Mouse (Mus musculus): Measurements from ENCODE around the gene Ptpn18. TPM values are rescaled to one million over a fixed set of nuclear protein-coding genes. Genes with fewer than 3 reads are reported as not detected.

The Ptpn18 gene
- polyA plus RNA-seq, 1 experiment from 2014 or later = 32.1 TPM

DNA sequence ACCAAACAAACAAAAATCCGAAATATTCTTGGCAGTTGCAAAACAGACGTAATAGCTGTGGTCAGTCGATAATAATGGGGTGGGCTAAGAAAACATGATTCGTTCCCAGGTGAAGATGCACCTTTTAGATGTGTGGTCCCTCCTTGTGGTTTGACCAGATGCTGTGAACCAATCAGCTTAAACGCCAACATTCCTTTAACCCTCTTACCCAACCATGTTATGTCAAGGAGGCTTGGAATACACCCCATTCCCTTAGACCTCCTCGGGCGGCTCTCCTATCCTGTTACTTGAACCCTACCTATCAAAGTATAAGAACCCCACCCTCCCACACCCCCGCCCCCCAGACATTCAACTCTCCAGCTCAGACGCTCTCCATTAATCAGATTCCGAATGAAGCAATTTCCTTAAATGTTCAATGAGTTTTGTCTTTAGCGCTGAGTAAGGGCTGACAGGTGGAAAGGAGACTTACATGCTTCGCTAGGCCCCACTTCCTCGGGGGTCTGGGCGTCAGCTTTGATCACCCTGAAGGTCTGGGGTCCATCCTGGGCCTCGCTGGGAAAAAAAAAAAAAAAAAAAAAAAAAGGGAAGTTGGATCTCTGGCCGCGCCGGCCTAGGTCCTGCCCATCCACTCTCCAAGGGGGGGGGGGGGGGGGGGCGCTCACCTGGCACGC is 21.0 kb upstream of the Ptpn18 start:
- TF ChIP-seq EP300 (IDR thresholded peaks at IDR 0.05; ENCODE audit: low read depth) = no peak
- TF ChIP-seq CTCF (IDR thresholded peaks at IDR 0.05; ENCODE audit: low read depth) = no peak
- no peaks in the 10 kb centered on the region for H3K9me3 ChIP-seq (ENCODE audit: low read length)
- DNase-seq = no peak
- peak overlapping the region; percentile 59 for H3K4me3 ChIP-seq (ENCODE audit: low read depth, low read length)
- H3K4me1 ChIP-seq (ENCODE audit: insufficient read depth) = peaks cover 13% of the 10 kb centered on the region
- H3K27me3 ChIP-seq (ENCODE audit: insufficient read depth, low read length) = no peaks in the 10 kb centered on the region
- peaks cover 17% of the 10 kb centered on the region for H3K36me3 ChIP-seq (replicated peaks; ENCODE audit: insufficient read depth, low read length)
- peak overlapping the region; percentile 63 for H3K9ac ChIP-seq (replicated peaks)
- H3K27ac ChIP-seq (ENCODE audit: low read depth) = no peak overlapping the region
- ATAC-seq = no peak
- 40% methylated on average over 14 of the region's 20 CpGs for WGBS (ENCODE audit: insufficient replicate concordance)
- peak overlapping the region; percentile 95 for H3K4me2 ChIP-seq (ENCODE audit: low read depth, low read length)

DNA sequence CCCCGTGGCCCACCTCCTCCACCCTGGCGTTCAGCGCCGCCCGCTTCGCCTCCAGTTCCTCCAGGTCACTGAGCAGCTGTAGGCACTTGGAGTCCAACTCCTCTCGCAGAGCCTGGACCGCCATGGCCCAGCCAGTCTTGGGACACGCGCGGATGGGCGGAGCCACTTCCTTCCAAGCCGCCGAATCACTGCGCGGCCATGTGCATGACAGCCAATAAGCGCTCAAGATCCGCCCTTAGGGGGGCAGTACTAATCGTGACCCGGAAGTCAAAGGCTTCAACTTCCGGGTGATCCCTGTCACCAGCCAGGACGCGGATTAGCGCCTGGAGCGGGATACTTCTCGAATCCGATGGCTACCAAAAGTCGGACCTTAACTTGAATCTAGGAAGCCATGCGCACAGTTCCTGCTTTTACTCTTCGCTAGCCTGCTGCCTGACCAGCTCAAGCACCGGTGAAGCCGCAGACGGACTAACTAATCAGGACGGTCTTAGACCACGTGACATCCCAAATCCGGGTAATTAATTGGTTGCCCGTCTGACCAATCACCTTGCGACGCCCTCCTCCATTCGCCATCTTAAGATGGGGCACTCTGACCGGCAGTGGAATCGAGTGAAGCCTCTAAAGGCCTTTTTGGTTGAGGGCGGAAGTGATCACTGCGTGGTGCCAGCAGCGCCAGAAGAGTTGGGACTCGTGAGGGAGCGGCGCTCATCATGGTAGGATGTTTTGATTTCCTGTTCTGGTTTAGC is 20.2 kb upstream of the Ptpn18 start, which contains the start of the genes Ccdc115 and Imp4:
TSS of gene Ccdc115 (minus strand) at position 458 of the 746 bp plus-strand sequence.
TSS of gene Imp4 (plus strand) at position 637 of the 746 bp plus-strand sequence.
- WGBS (ENCODE audit: insufficient replicate concordance) = under 1% methylated on average over 48 of the region's 48 CpGs
- Histone ChIP-seq H3K4me1 (ENCODE audit: insufficient read depth) (peaks cover 9% of the 10 kb centered on the region), H3K9ac (replicated peaks) (peak within 1 kb of the TSS; percentile 63), H3K27me3 (ENCODE audit: insufficient read depth, low read length) (no peaks in the 10 kb centered on the region), H3K36me3 (replicated peaks; ENCODE audit: insufficient read depth, low read length) (peaks cover 26% of the 10 kb centered on the region), H3K9me3 (ENCODE audit: low read length) (no peaks in the 10 kb centered on the region), H3K27ac (ENCODE audit: low read depth) (peak within 1 kb of the TSS; percentile 62), H3K4me2 (ENCODE audit: low read depth, low read length) (peak within 1 kb of the TSS; percentile 95), H3K4me3 (ENCODE audit: low read depth, low read length) (peak within 1 kb of the TSS; percentile 59)
- ATAC-seq (peak; percentile 93), DNase-seq (peak; percentile 98)
- no peak for TF ChIP-seq CTCF (IDR thresholded peaks at IDR 0.05; ENCODE audit: low read depth)
- no peak for TF ChIP-seq EP300 (IDR thresholded peaks at IDR 0.05; ENCODE audit: low read depth)

DNA sequence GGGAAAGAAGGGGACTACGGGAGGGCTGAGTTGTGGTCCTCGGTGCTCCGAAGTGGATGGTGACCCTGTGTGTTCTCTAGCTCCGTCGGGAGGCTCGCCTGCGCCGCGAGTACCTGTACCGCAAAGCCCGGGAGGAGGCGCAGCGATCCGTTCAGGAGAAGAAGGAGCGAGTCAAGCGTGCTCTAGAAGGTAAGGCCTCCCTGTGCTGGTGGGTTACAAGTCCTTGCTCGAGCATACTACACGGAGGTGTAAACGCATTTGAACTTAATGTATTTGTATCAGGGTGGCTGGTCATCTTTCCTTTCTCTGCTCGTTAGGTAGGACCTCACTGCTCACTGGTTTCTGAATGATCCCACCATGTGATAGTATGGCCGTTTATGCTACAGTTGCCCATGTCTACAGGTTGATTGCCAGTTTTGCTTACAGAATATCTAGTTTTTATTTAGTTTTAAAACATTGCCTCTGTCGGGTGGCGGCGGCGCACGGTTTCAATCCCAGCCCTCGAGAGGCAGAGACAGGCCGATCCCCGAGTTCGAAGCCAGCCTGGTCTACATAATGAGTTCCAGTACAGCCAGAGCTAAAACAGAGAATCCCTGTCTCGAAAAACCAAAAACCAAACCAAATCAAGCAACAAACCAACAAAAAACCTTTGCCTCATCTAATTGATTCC is 19.5 kb upstream of the Ptpn18 start:
- Histone ChIP-seq H3K4me3 (ENCODE audit: low read depth, low read length) (peak overlapping the region; percentile 59), H3K27me3 (ENCODE audit: insufficient read depth, low read length) (no peaks in the 10 kb centered on the region), H3K4me2 (ENCODE audit: low read depth, low read length) (peak overlapping the region; percentile 67), H3K27ac (ENCODE audit: low read depth) (peak overlapping the region; percentile 23), H3K9ac (replicated peaks) (peak overlapping the region; percentile 49), H3K4me1 (ENCODE audit: insufficient read depth) (peaks cover 9% of the 10 kb centered on the region), H3K9me3 (ENCODE audit: low read length) (no peaks in the 10 kb centered on the region), H3K36me3 (replicated peaks; ENCODE audit: insufficient read depth, low read length) (peaks cover 33% of the 10 kb centered on the region)
- DNase-seq (peak; percentile 25), ATAC-seq (peak; percentile 28)
- TF ChIP-seq CTCF (IDR thresholded peaks at IDR 0.05; ENCODE audit: low read depth) = peak; percentile 50
- TF ChIP-seq EP300 (IDR thresholded peaks at IDR 0.05; ENCODE audit: low read depth) = no peak
- 4% methylated on average over 31 of the region's 31 CpGs for WGBS (ENCODE audit: insufficient replicate concordance)

DNA sequence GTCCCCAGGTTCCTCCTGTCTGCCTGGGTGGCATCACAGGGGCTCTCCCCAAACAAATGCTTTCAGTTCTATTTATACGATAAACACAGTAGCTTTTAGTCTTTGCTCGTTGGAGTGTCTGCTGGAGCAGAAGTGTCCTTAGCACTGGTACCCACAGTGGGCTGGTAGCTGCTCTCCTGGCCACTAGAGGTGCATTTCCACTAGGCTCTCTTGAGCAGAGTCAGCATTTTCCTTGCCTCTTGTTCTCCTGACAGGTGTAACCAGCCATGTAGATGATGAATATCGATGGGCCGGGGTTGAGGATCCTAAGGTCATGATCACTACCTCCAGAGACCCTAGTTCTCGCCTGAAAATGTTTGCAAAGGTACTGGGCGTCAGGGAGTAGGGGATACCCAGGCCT is 16.4 kb upstream of the Ptpn18 start:
- Histone ChIP-seq H3K36me3 (replicated peaks; ENCODE audit: insufficient read depth, low read length) (peaks cover 39% of the 10 kb centered on the region), H3K27ac (ENCODE audit: low read depth) (no peak overlapping the region), H3K4me2 (ENCODE audit: low read depth, low read length) (no peak overlapping the region), H3K27me3 (ENCODE audit: insufficient read depth, low read length) (no peaks in the 10 kb centered on the region), H3K9me3 (ENCODE audit: low read length) (no peaks in the 10 kb centered on the region), H3K4me3 (ENCODE audit: low read depth, low read length) (no peak overlapping the region), H3K4me1 (ENCODE audit: insufficient read depth) (peaks cover 9% of the 10 kb centered on the region), H3K9ac (replicated peaks) (no peak overlapping the region)
- TF ChIP-seq EP300 (IDR thresholded peaks at IDR 0.05; ENCODE audit: low read depth) (no peak), CTCF (IDR thresholded peaks at IDR 0.05; ENCODE audit: low read depth) (no peak)
- no peak for DNase-seq
- no peak for ATAC-seq
- 85% methylated on average over 6 of the region's 6 CpGs for WGBS (ENCODE audit: insufficient replicate concordance)

GRCm38 (mm10) chr1:34458431-34458830 is 1.1 kb upstream of the Ptpn18 start:
- 45% methylated on average over 8 of the region's 8 CpGs for WGBS (ENCODE audit: insufficient replicate concordance)

GRCm38 (mm10) chr1:34460061-34460441 is 489 bp downstream of the Ptpn18 start:
- H3K4me1 ChIP-seq (ENCODE audit: insufficient read depth) = peaks cover 14% of the 10 kb centered on the region
- H3K36me3 ChIP-seq (replicated peaks; ENCODE audit: insufficient read depth, low read length) = no peaks in the 10 kb centered on the region
- ATAC-seq (peak; percentile 17), DNase-seq (peak; percentile 34)
- no peak for TF ChIP-seq EP300 (IDR thresholded peaks at IDR 0.05; ENCODE audit: low read depth)
- TF ChIP-seq CTCF (IDR thresholded peaks at IDR 0.05; ENCODE audit: low read depth) = no peak
- H3K9me3 ChIP-seq (ENCODE audit: low read length) = no peaks in the 10 kb centered on the region
- peak overlapping the region; percentile 56 for H3K9ac ChIP-seq (replicated peaks)
- peaks cover 7% of the 10 kb centered on the region; the same call in 1 of the 2 replicates for H3K27me3 ChIP-seq (ENCODE audit: insufficient read depth, low read length)
- 3% methylated on average over 15 of the region's 15 CpGs for WGBS (ENCODE audit: insufficient replicate concordance)
- H3K4me3 ChIP-seq (ENCODE audit: low read depth, low read length) = peak overlapping the region; percentile 63
- H3K27ac ChIP-seq (ENCODE audit: low read depth) = no peak overlapping the region
- H3K4me2 ChIP-seq (ENCODE audit: low read depth, low read length) = peak overlapping the region; percentile 96

More at GRCm38 (mm10) chr1:34458431-34458830, 1.1 kb upstream of the Ptpn18 start:
- Histone ChIP-seq H3K27me3 (ENCODE audit: insufficient read depth, low read length) (peaks cover 7% of the 10 kb centered on the region; the same call in 1 of the 2 replicates), H3K4me3 (ENCODE audit: low read depth, low read length) (no peak overlapping the region), H3K9ac (replicated peaks) (no peak overlapping the region), H3K36me3 (replicated peaks; ENCODE audit: insufficient read depth, low read length) (no peaks in the 10 kb centered on the region), H3K9me3 (ENCODE audit: low read length) (no peaks in the 10 kb centered on the region), H3K27ac (ENCODE audit: low read depth) (no peak overlapping the region), H3K4me1 (ENCODE audit: insufficient read depth) (peaks cover 14% of the 10 kb centered on the region), H3K4me2 (ENCODE audit: low read depth, low read length) (no peak overlapping the region)
- no peak for ATAC-seq
- TF ChIP-seq CTCF (IDR thresholded peaks at IDR 0.05; ENCODE audit: low read depth) = no peak
- TF ChIP-seq EP300 (IDR thresholded peaks at IDR 0.05; ENCODE audit: low read depth) = no peak
- DNase-seq = no peak

Data from liver, postnatal 0 days (tissue).